Mouse (Mus musculus) embryonic fibroblast, embryonic 13.5 days (primary cell): ENCODE measurements around the gene Mast1. TPM values are rescaled to one million over a fixed set of nuclear protein-coding genes. Genes with fewer than 3 reads are reported as not detected.

Source experiments
- H3K27ac ChIP-seq: 2 replicates; pipeline ENCODE4 v1.5.1; 2012; ENCODE audit warnings: low read length, control low read depth, inconsistent platforms; ENCODE audit not compliant: insufficient read depth
- H3K4me1 ChIP-seq: 2 replicates; pipeline ENCODE4 v1.6.1; 2011; ENCODE audit warnings: low read length; ENCODE audit not compliant: control insufficient read depth, insufficient read depth
- H3K4me3 ChIP-seq: 2 replicates; pipeline ENCODE4 v1.5.1; 2011; ENCODE audit warnings: mild to moderate bottlenecking, control low read depth, low read length; ENCODE audit not compliant: insufficient read depth
- CTCF ChIP-seq: IDR thresholded peaks from 2 replicates; pipeline ENCODE4 v1.5.1; 2011; ENCODE audit warnings: mild to moderate bottlenecking, control low read depth, low read length, moderate library complexity, borderline replicate concordance; ENCODE audit not compliant: insufficient read depth
- POLR2A ChIP-seq: IDR thresholded peaks from 2 replicates; pipeline ENCODE4 v1.6.1; 2011; ENCODE audit warnings: low read depth, mild to moderate bottlenecking, control low read depth, low read length, moderate library complexity
- polyA plus RNA-seq: library from polyadenylated mRNA; stranded (reverse); fragments of >200 nt; gene quantifications from 2 replicates; pipeline ENCODE4 v1.2.4, GENCODE M21; 2011; ENCODE audit warnings: low read depth; ENCODE audit not compliant: missing spikeins, insufficient read length

Gene Mast1
- polyA plus RNA-seq, 1 experiment: not detected

- Histone ChIP-seq H3K27ac (no peak overlapping the region), H3K4me1 (peaks cover 3% of the 10 kb centered on the region; the same call in 1 of the 2 replicates), H3K4me3 (no peak overlapping the region)
- no peak for TF ChIP-seq CTCF
- no peak for TF ChIP-seq POLR2A
Observed at GRCm38 (mm10) chr8:84959811-84960210, 22.7 kb upstream of the Mast1 start.

GRCm38 (mm10) chr8:84956768-84957167, 19.6 kb upstream of the Mast1 start:
- 0 out of 2 replicates have a peak, but pooled peaks cover under 1% of the 10 kb centered on the region for H3K4me1 ChIP-seq
- TF ChIP-seq POLR2A (no peak), CTCF (0 out of 2 replicates have a peak, but pooled peaks have one; percentile 28)
- H3K27ac ChIP-seq: no peak overlapping the region
- H3K4me3 ChIP-seq: no peak overlapping the region

- H3K27ac ChIP-seq: no peak overlapping the region
- H3K4me3 ChIP-seq: no peak overlapping the region
- no peak for TF ChIP-seq POLR2A
- no peak for TF ChIP-seq CTCF
- no peaks in the 10 kb centered on the region for H3K4me1 ChIP-seq
Observed at GRCm38 (mm10) chr8:84952612-84953255, 15.6 kb upstream of the Mast1 start.

- Histone ChIP-seq H3K27ac (no peak overlapping the region), H3K4me1 (no peaks in the 10 kb centered on the region), H3K4me3 (no peak overlapping the region)
- TF ChIP-seq POLR2A (no peak), CTCF (no peak)
Observed at GRCm38 (mm10) chr8:84949753-84950152, 12.6 kb upstream of the Mast1 start.

- Histone ChIP-seq H3K27ac (no peak overlapping the region), H3K4me3 (no peak overlapping the region), H3K4me1 (no peaks in the 10 kb centered on the region)
- TF ChIP-seq POLR2A (no peak), CTCF (peak; percentile 1; the same call in 1 of the 2 replicates)
Observed at GRCm38 (mm10) chr8:84947241-84947545, 10.0 kb upstream of the Mast1 start.

- TF ChIP-seq POLR2A (no peak), CTCF (peak; percentile 35; the same call in 1 of the 2 replicates)
- Histone ChIP-seq H3K4me1 (no peaks in the 10 kb centered on the region), H3K27ac (no peak within 1 kb of the TSS), H3K4me3 (peak within 1 kb of the TSS; percentile 14; the same call in 1 of the 2 replicates)
Observed at GRCm38 (mm10) chr8:84946528-84947240, 9.5 kb upstream of the Mast1 start, which contains the start of gene Rtbdn. TSS of gene Rtbdn (plus strand) at chr8:84946991.

GRCm38 (mm10) chr8:84945633-84946527, 8.7 kb upstream of the Mast1 start:
- Histone ChIP-seq H3K4me1 (no peaks in the 10 kb centered on the region), H3K27ac (no peak overlapping the region), H3K4me3 (peak overlapping the region; percentile 14; the same call in 1 of the 2 replicates)
- no peak for TF ChIP-seq CTCF
- no peak for TF ChIP-seq POLR2A

GRCm38 (mm10) chr8:84945235-84945632, 8.1 kb upstream of the Mast1 start:
- no peaks in the 10 kb centered on the region for H3K4me1 ChIP-seq
- no peak overlapping the region for H3K4me3 ChIP-seq
- H3K27ac ChIP-seq: no peak overlapping the region
- no peak for TF ChIP-seq CTCF
- TF ChIP-seq POLR2A: no peak

GRCm38 (mm10) chr8:84944478-84945160, 7.5 kb upstream of the Mast1 start:
- TF ChIP-seq POLR2A: no peak
- TF ChIP-seq CTCF: no peak
- Histone ChIP-seq H3K27ac (no peak overlapping the region), H3K4me3 (no peak overlapping the region), H3K4me1 (no peaks in the 10 kb centered on the region)
